Mouse (Mus musculus) midbrain, embryonic 14.5 days (tissue): ENCODE measurements around the gene Wdpcp. TPM values are rescaled to one million over a fixed set of nuclear protein-coding genes. Genes with fewer than 3 reads are reported as not detected.

Source experiments
- ATAC-seq: fragments of 200-750 bp; cut with Nextera tagmentation; 2 replicates; pipeline ENCODE4 v1.8.0; 2017; ENCODE audit warnings: moderate number of reproducible peaks, moderate library complexity; ENCODE audit not compliant: low FRiP score, low TSS enrichment
- DNase-seq: peaks from one replicate; pipeline ENCODE4 v3.0.0-alpha.2; 2015
- H3K27ac ChIP-seq: fragments of 300-500 bp; sonication (generic); replicated peaks from 2 replicates; pipeline ENCODE4 v1.5.1; 2014; ENCODE audit warnings: mild to moderate bottlenecking, low read depth, low read length, moderate library complexity
- H3K27me3 ChIP-seq: fragments of 300-500 bp; sonication (generic); 2 replicates; pipeline ENCODE4 v1.6.1; 2014; ENCODE audit warnings: low read length, control low read depth, mixed read lengths; ENCODE audit not compliant: control insufficient read depth, insufficient read depth
- H3K36me3 ChIP-seq: fragments of 300-500 bp; sonication (generic); 2 replicates; pipeline ENCODE4 v1.6.1; 2014; ENCODE audit warnings: low read length, control low read depth; ENCODE audit not compliant: control insufficient read depth, insufficient read depth
- H3K4me1 ChIP-seq: fragments of 300-500 bp; sonication (generic); 2 replicates; pipeline ENCODE4 v1.6.1; 2014; ENCODE audit warnings: mild to moderate bottlenecking, antibody characterized with exemption, low read length, control low read depth; ENCODE audit not compliant: control insufficient read depth, insufficient read depth
- H3K4me2 ChIP-seq: fragments of 300-500 bp; sonication (generic); 2 replicates; pipeline ENCODE4 v1.6.1; 2014; ENCODE audit warnings: mild to moderate bottlenecking, low read length, moderate library complexity
- H3K4me3 ChIP-seq: fragments of 300-500 bp; sonication (generic); replicated peaks from 2 replicates; pipeline ENCODE4 v1.5.1; 2014; ENCODE audit warnings: low read depth, low read length
- H3K9ac ChIP-seq: fragments of 300-500 bp; sonication (generic); replicated peaks from 2 replicates; pipeline ENCODE4 v1.6.1; 2014; ENCODE audit warnings: mild to moderate bottlenecking, low read length, moderate library complexity
- H3K9me3 ChIP-seq: fragments of 300-500 bp; sonication (generic); 2 replicates; pipeline ENCODE4 v1.6.1; 2016; ENCODE audit warnings: low read length, control low read depth, mixed read lengths; ENCODE audit not compliant: control insufficient read depth
- WGBS: fragments of 180-500 bp; shearing (Covaris S2); extraction: QIAGEN DNeasy Blood & Tissue Kit; methylation state at CpG from one replicate; pipeline ENCODE4 v1.1.7; 2014; 5-methylcytosine and 5-hydroxymethylcytosine counted together
- polyA plus RNA-seq: library from polyadenylated mRNA; unstranded; fragments of >200 nt; fragmentation: Nextera tagmentation; extraction: Ambion mirVana; gene quantifications from 2 replicates; pipeline ENCODE4 v1.2.1, GENCODE M21; 2014

Gene Wdpcp
- polyA plus RNA-seq, 1 experiment from 2014 or later, result 12.4 TPM

GRCm38 (mm10) chr11:21564681-21565405 is 7.2 kb upstream of the Wdpcp start:
- H3K36me3 ChIP-seq, result peaks cover 55% of the 10 kb centered on the region
- H3K9me3 ChIP-seq, result no peaks in the 10 kb centered on the region
- 93% methylated on average over 9 of the region's 9 CpGs for WGBS
- H3K4me2 ChIP-seq, result no peak overlapping the region
- no peak overlapping the region for H3K27ac ChIP-seq
- H3K4me1 ChIP-seq, result no peaks in the 10 kb centered on the region
- H3K4me3 ChIP-seq, result no peak overlapping the region
- no peaks in the 10 kb centered on the region for H3K27me3 ChIP-seq
- DNase-seq, result no peak
- ATAC-seq, result no peak
- no peak overlapping the region for H3K9ac ChIP-seq

GRCm38 (mm10) chr11:21566934-21567333 is 5.1 kb upstream of the Wdpcp start:
- Histone ChIP-seq H3K9me3 (no peaks in the 10 kb centered on the region), H3K9ac (no peak overlapping the region), H3K27ac (no peak overlapping the region), H3K27me3 (no peaks in the 10 kb centered on the region), H3K4me2 (no peak overlapping the region), H3K36me3 (peaks cover 37% of the 10 kb centered on the region), H3K4me1 (peaks cover 10% of the 10 kb centered on the region), H3K4me3 (no peak overlapping the region)
- no peak for ATAC-seq
- WGBS, result 94% methylated on average over 6 of the region's 6 CpGs
- DNase-seq, result no peak

GRCm38 (mm10) chr11:21567733-21568132 is 4.3 kb upstream of the Wdpcp start:
- Histone ChIP-seq H3K4me1 (peaks cover 13% of the 10 kb centered on the region), H3K9me3 (no peaks in the 10 kb centered on the region), H3K27me3 (no peaks in the 10 kb centered on the region), H3K4me2 (no peak overlapping the region), H3K4me3 (no peak overlapping the region), H3K9ac (no peak overlapping the region), H3K27ac (no peak overlapping the region), H3K36me3 (peaks cover 34% of the 10 kb centered on the region)
- 94% methylated on average over 1 of the region's 1 CpGs for WGBS
- ATAC-seq (no peak), DNase-seq (no peak)

- ATAC-seq, result no peak
- peaks cover 21% of the 10 kb centered on the region for H3K36me3 ChIP-seq
- H3K9ac ChIP-seq, result no peak overlapping the region
- no peak for DNase-seq
- no peak overlapping the region for H3K4me3 ChIP-seq
- WGBS, result 73% methylated on average over 5 of the region's 5 CpGs
- no peak overlapping the region for H3K4me2 ChIP-seq
- no peaks in the 10 kb centered on the region for H3K27me3 ChIP-seq
- H3K9me3 ChIP-seq, result no peaks in the 10 kb centered on the region
- H3K4me1 ChIP-seq, result peaks cover 13% of the 10 kb centered on the region
- H3K27ac ChIP-seq, result no peak overlapping the region
These were observed 3.0 kb upstream of the Wdpcp start for GRCm38 (mm10) chr11:21569002-21569401.

GRCm38 (mm10) chr11:21569456-21570108 is 2.5 kb upstream of the Wdpcp start:
- H3K4me3 ChIP-seq, result no peak overlapping the region
- no peaks in the 10 kb centered on the region for H3K9me3 ChIP-seq
- H3K36me3 ChIP-seq, result peaks cover 20% of the 10 kb centered on the region
- WGBS, result 39% methylated on average over 3 of the region's 3 CpGs
- peaks cover 13% of the 10 kb centered on the region for H3K4me1 ChIP-seq
- H3K9ac ChIP-seq, result peak overlapping the region; percentile 13; the same call in 1 of the 2 replicates
- DNase-seq (peak; percentile 75), ATAC-seq (no peak)
- H3K27ac ChIP-seq, result no peak overlapping the region
- H3K27me3 ChIP-seq, result no peaks in the 10 kb centered on the region
- peak overlapping the region; percentile 78 for H3K4me2 ChIP-seq

- H3K27me3 ChIP-seq, result no peaks in the 10 kb centered on the region
- peak overlapping the region; percentile 78 for H3K4me2 ChIP-seq
- no peak overlapping the region for H3K27ac ChIP-seq
- DNase-seq, result no peak
- no peaks in the 10 kb centered on the region for H3K9me3 ChIP-seq
- H3K9ac ChIP-seq, result peak overlapping the region; percentile 13
- no peak for ATAC-seq
- H3K4me1 ChIP-seq, result peaks cover 13% of the 10 kb centered on the region
- peak overlapping the region; percentile 67; the same call in 1 of the 2 replicates for H3K4me3 ChIP-seq
- H3K36me3 ChIP-seq, result peaks cover 15% of the 10 kb centered on the region
- WGBS, result 38% methylated on average over 2 of the region's 2 CpGs
These were observed 1.9 kb upstream of the Wdpcp start for GRCm38 (mm10) chr11:21570109-21570474.

GRCm38 (mm10) chr11:21570973-21571372 is 1.1 kb upstream of the Wdpcp start:
- Histone ChIP-seq H3K36me3 (peaks cover 6% of the 10 kb centered on the region), H3K4me1 (peaks cover 13% of the 10 kb centered on the region), H3K27ac (peak overlapping the region; percentile 81; the same call in 1 of the 2 replicates), H3K9me3 (no peaks in the 10 kb centered on the region), H3K27me3 (no peaks in the 10 kb centered on the region), H3K9ac (peak overlapping the region; percentile 70), H3K4me3 (peak overlapping the region; percentile 67), H3K4me2 (peak overlapping the region; percentile 78)
- ATAC-seq, result no peak
- DNase-seq, result peak; percentile 43
- WGBS, result 7% methylated on average over 10 of the region's 10 CpGs

GRCm38 (mm10) chr11:21581472-21581871 is 9.4 kb downstream of the Wdpcp start:
- no peaks in the 10 kb centered on the region for H3K9me3 ChIP-seq
- H3K36me3 ChIP-seq, result no peaks in the 10 kb centered on the region
- H3K9ac ChIP-seq, result no peak overlapping the region
- no peaks in the 10 kb centered on the region for H3K4me1 ChIP-seq
- DNase-seq (no peak), ATAC-seq (no peak)
- no peaks in the 10 kb centered on the region for H3K27me3 ChIP-seq
- no peak overlapping the region for H3K4me2 ChIP-seq
- 81% methylated on average over 7 of the region's 7 CpGs for WGBS
- H3K27ac ChIP-seq, result no peak overlapping the region
- no peak overlapping the region for H3K4me3 ChIP-seq

GRCm38 (mm10) chr11:21583286-21583685 is 11.3 kb downstream of the Wdpcp start:
- Histone ChIP-seq H3K9me3 (no peaks in the 10 kb centered on the region), H3K4me1 (no peaks in the 10 kb centered on the region), H3K4me2 (no peak overlapping the region), H3K36me3 (no peaks in the 10 kb centered on the region), H3K27ac (no peak overlapping the region), H3K4me3 (no peak overlapping the region), H3K9ac (no peak overlapping the region), H3K27me3 (no peaks in the 10 kb centered on the region)
- no peak for DNase-seq
- WGBS, result 50% methylated on average over 1 of the region's 1 CpGs
- ATAC-seq, result no peak
